Mouse (Mus musculus): ENCODE measurements at regions not wholly inside any gene's neighbourhood (a gene's known extent, or its start where the extent isn't known, plus 50 kb on each side); places are given as distances from the start of the nearest gene placed in this dataset.

DNA sequence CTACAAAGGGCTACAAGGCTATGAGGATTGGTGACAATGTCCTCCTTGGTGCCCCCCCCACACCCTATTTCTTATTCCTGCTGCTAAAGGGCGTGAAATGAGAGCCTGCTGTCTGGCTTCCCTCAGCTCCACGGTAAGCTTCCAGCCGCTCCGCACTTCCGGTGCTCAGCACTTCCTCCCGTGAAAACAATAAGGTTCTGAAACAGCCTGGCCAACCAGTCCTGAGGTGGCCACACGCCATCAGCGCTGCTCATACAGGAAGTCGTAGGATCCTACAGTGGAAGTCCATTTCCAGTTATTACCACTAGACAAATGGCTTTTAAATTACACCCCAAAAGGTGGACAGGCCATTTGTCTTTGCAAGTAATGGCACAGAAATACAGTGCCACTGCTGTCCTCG lies 188.8 kb upstream of the Six2 start:
- Histone ChIP-seq H3K4me1 (ENCODE audit: control insufficient read depth, insufficient read depth, low read length) (no peaks in the 10 kb centered on the region), H3K4me3 (replicated peaks; ENCODE audit: control insufficient read depth, low read depth, low read length) (no peak overlapping the region), H3K27ac (ENCODE audit: control insufficient read depth, insufficient read depth, low read depth, low read length, poor library complexity) (no peak overlapping the region)
- WGBS = 19% methylated on average over 10 of the region's 10 CpGs
- TF ChIP-seq CTCF (IDR thresholded peaks at IDR 0.05; ENCODE audit: control insufficient read depth, insufficient read depth, low read length) (no peak), POLR2A (IDR thresholded peaks at IDR 0.05; ENCODE audit: borderline replicate concordance, control insufficient read depth, low read depth, low read length) (no peak)

DNA sequence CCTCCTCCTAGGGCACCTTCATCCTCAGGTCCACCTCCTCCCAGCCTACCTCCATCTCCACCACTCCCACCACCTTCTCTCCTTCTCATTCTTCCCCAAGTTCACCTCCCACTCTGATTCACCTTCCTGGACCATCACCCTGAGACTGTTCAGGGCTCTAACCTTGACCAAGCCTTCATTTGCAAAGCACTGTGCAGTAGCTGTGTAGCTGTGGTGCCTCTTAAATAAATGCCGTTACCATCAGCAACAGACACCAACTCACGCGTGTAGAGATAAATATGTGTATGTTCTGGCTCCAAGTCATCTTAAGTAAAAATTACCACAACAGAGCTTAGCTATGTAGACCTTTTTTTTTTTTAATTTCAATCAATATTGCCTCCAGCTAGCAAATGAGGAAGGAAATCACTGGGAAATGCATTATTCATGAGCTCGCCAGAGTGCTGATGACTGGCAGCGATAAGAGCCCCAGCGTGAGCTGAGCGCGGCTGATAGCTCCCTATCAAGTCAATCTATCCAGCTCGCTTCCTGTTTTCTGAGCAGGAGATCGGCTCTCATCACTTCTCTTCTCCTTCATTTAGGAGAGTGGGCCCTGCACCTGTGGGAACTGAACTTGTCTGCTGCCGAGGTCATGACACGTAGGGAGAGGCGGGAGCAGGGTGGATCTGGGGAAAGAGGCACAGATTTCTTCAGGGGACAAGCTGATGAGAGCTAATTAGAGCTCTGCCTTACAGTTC lies 185.9 kb upstream of the Six2 start:
- H3K4me3 ChIP-seq (replicated peaks; ENCODE audit: control insufficient read depth, low read depth, low read length) = no peak overlapping the region
- no peaks in the 10 kb centered on the region for H3K4me1 ChIP-seq (ENCODE audit: control insufficient read depth, insufficient read depth, low read length)
- H3K27ac ChIP-seq (ENCODE audit: control insufficient read depth, insufficient read depth, low read depth, low read length, poor library complexity) = no peak overlapping the region
- WGBS = 2% methylated on average over 13 of the region's 13 CpGs
- TF ChIP-seq CTCF (IDR thresholded peaks at IDR 0.05; ENCODE audit: control insufficient read depth, insufficient read depth, low read length) (no peak), POLR2A (IDR thresholded peaks at IDR 0.05; ENCODE audit: borderline replicate concordance, control insufficient read depth, low read depth, low read length) (no peak)

DNA sequence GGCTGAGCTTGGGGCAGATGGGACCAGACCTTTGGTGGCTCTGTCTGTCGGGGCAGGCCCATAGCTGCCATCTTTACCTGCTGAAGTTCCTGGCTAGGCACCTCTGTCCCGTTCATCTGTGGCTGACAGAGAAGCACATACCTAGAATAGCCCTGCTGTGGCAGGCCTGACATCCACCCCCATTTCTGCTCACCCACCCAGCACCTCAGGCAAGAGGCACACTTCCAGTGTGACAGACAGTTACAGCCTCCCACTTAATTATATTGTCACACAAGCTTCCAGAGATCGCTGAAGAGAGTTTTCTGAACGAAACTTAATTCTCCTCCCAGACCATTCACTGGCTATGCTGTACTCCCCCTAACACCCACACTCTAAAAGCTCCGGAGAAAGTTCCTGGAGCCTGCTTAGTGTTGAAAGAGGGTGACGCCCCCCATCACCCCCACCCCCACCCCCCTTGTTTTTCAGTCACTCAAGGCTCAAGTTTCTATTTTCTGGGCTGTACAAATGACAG lies 184.9 kb upstream of the Six2 start:
- no peak overlapping the region for H3K4me3 ChIP-seq (replicated peaks; ENCODE audit: control insufficient read depth, low read depth, low read length)
- WGBS = 49% methylated on average over 6 of the region's 6 CpGs
- H3K4me1 ChIP-seq (ENCODE audit: control insufficient read depth, insufficient read depth, low read length) = no peaks in the 10 kb centered on the region
- TF ChIP-seq POLR2A (IDR thresholded peaks at IDR 0.05; ENCODE audit: borderline replicate concordance, control insufficient read depth, low read depth, low read length) = no peak
- TF ChIP-seq CTCF (IDR thresholded peaks at IDR 0.05; ENCODE audit: control insufficient read depth, insufficient read depth, low read length) = no peak
- H3K27ac ChIP-seq (ENCODE audit: control insufficient read depth, insufficient read depth, low read depth, low read length, poor library complexity) = no peak overlapping the region

DNA sequence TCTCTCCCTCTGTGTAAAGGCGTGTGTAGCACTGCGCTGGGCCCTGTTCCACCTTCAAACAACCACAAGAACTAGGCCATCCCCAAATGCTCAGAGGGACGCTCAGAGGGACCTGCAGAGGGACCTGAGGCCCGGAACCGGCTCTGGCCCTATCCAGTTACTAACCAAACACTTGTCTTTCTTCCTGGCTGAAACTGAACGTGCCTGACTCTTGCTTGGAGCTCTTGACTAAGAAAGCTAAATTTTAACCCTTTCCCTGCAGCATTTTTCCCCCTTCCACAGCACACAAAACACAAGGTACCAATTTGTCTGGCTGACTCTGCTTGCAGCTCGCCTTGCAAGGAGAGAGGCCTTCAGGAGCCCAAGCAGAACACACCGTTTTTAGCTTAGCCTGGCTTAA lies 182.3 kb upstream of the Six2 start:
- WGBS = 78% methylated on average over 8 of the region's 8 CpGs
- no peak for TF ChIP-seq CTCF (IDR thresholded peaks at IDR 0.05; ENCODE audit: control insufficient read depth, insufficient read depth, low read length)
- TF ChIP-seq POLR2A (IDR thresholded peaks at IDR 0.05; ENCODE audit: borderline replicate concordance, control insufficient read depth, low read depth, low read length) = no peak
- Histone ChIP-seq H3K27ac (ENCODE audit: control insufficient read depth, insufficient read depth, low read depth, low read length, poor library complexity) (no peak overlapping the region), H3K4me1 (ENCODE audit: control insufficient read depth, insufficient read depth, low read length) (no peaks in the 10 kb centered on the region), H3K4me3 (replicated peaks; ENCODE audit: control insufficient read depth, low read depth, low read length) (no peak overlapping the region)

DNA sequence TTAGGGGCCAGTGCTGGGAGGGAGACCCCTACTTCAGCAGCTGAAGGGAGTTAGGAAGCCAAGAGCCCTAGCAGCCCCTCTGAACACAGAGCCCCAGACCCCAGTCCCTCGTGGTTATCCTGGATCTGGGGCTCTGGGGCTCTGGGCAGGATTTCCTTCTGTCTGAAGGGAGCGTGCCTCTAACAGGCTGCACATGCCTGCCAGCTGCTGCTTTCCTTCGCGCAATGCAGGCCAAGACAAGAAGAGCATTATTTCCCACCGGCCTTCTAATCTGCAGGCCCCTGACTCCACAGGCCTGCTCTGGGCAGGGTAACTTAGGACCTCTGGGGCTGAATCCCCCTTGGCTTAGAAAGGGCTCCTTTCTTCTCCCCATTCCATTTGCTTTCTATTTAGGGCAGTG lies 181.1 kb upstream of the Six2 start:
- 75% methylated on average over 5 of the region's 5 CpGs for WGBS
- no peak overlapping the region; the same call in 1 of the 2 replicates for H3K27ac ChIP-seq (ENCODE audit: control insufficient read depth, insufficient read depth, low read depth, low read length, poor library complexity)
- H3K4me1 ChIP-seq (ENCODE audit: control insufficient read depth, insufficient read depth, low read length) = no peaks in the 10 kb centered on the region
- TF ChIP-seq CTCF (IDR thresholded peaks at IDR 0.05; ENCODE audit: control insufficient read depth, insufficient read depth, low read length) (no peak), POLR2A (IDR thresholded peaks at IDR 0.05; ENCODE audit: borderline replicate concordance, control insufficient read depth, low read depth, low read length) (no peak)
- no peak overlapping the region for H3K4me3 ChIP-seq (replicated peaks; ENCODE audit: control insufficient read depth, low read depth, low read length)

DNA sequence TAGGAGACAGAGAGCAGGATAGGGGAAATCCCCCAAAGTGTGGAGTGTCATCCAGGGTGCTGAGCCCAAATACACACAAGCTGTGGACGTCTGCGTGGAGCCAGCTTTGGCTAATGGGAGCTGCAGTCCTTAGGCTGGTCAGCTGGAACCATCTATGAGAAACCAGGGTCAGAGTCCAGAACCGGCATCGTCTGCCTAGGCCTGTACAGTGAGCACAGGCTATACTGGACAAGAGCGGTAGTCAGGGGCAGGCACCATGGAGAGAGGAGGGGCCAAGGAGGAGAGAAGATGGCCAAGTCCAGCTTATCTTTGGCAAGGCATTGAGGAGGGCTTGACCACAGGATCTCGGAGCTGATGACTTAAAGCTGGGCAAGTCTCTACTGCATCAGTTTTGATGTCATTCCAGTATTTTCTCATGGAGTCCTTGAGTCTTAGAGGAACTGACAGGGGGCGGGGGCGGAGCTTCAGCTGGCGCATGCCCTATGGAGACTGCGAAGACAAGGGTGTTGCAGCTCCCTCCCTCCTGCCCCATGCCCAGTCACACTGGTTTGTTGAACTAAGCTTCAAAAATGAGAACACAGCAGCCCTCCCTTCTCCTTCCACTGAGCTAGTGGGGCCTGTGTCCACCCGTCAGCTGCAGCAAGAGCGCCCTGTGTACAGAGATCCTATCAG lies 180.0 kb upstream of the Six2 start:
- Histone ChIP-seq H3K27ac (ENCODE audit: control insufficient read depth, insufficient read depth, low read depth, low read length, poor library complexity) (no peak overlapping the region), H3K4me1 (ENCODE audit: control insufficient read depth, insufficient read depth, low read length) (no peaks in the 10 kb centered on the region), H3K4me3 (replicated peaks; ENCODE audit: control insufficient read depth, low read depth, low read length) (no peak overlapping the region)
- WGBS = 85% methylated on average over 12 of the region's 12 CpGs
- TF ChIP-seq POLR2A (IDR thresholded peaks at IDR 0.05; ENCODE audit: borderline replicate concordance, control insufficient read depth, low read depth, low read length) = no peak
- no peak for TF ChIP-seq CTCF (IDR thresholded peaks at IDR 0.05; ENCODE audit: control insufficient read depth, insufficient read depth, low read length)

DNA sequence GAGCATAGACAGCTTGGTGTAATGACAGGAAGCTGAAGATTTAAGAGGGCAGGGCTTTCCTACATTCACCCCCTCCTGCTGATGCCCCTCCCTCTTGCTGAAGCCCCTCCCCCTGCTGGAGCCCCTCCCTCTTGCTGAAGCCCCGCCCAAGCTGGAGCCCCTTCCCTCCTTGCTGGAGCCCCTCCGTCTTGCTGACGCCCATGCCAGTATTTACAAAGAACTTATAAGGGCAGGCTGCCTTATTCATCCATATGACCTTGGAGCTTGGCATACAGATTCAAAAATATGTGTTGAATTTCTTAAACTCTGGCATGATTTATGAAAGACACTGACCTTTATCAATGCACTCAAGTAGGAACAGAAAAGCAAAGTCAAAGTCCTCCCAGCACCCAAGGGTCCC lies 178.5 kb upstream of the Six2 start:
- no peaks in the 10 kb centered on the region for H3K4me1 ChIP-seq (ENCODE audit: control insufficient read depth, insufficient read depth, low read length)
- WGBS = 82% methylated on average over 3 of the region's 3 CpGs
- H3K27ac ChIP-seq (ENCODE audit: control insufficient read depth, insufficient read depth, low read depth, low read length, poor library complexity) = no peak overlapping the region
- TF ChIP-seq CTCF (IDR thresholded peaks at IDR 0.05; ENCODE audit: control insufficient read depth, insufficient read depth, low read length) = no peak
- no peak for TF ChIP-seq POLR2A (IDR thresholded peaks at IDR 0.05; ENCODE audit: borderline replicate concordance, control insufficient read depth, low read depth, low read length)
- H3K4me3 ChIP-seq (replicated peaks; ENCODE audit: control insufficient read depth, low read depth, low read length) = no peak overlapping the region

DNA sequence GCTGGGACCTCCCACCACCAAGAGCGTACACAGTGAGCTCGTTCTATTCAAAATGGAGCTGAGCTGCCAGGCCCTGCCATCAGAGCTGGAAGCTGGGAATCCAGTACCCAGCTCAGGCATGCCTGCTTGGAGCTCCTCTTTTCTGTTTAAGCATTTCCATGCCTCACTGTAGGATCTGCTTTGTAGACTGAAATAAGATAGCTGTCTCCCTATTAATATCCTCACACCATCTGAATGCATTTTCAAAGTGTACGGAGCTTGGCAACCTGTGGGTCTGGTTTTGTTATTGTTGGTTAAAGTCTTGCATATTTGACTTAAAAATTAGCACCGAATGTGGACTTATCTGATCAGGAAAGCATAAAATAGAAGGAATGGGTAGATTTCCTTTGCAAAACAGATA lies 177.9 kb upstream of the Six2 start:
- H3K27ac ChIP-seq (ENCODE audit: control insufficient read depth, insufficient read depth, low read depth, low read length, poor library complexity) = no peak overlapping the region
- no peak for TF ChIP-seq CTCF (IDR thresholded peaks at IDR 0.05; ENCODE audit: control insufficient read depth, insufficient read depth, low read length)
- no peak for TF ChIP-seq POLR2A (IDR thresholded peaks at IDR 0.05; ENCODE audit: borderline replicate concordance, control insufficient read depth, low read depth, low read length)
- no peaks in the 10 kb centered on the region for H3K4me1 ChIP-seq (ENCODE audit: control insufficient read depth, insufficient read depth, low read length)
- WGBS = 86% methylated on average over 4 of the region's 4 CpGs
- no peak overlapping the region for H3K4me3 ChIP-seq (replicated peaks; ENCODE audit: control insufficient read depth, low read depth, low read length)
